In the genomic region with DNA sequence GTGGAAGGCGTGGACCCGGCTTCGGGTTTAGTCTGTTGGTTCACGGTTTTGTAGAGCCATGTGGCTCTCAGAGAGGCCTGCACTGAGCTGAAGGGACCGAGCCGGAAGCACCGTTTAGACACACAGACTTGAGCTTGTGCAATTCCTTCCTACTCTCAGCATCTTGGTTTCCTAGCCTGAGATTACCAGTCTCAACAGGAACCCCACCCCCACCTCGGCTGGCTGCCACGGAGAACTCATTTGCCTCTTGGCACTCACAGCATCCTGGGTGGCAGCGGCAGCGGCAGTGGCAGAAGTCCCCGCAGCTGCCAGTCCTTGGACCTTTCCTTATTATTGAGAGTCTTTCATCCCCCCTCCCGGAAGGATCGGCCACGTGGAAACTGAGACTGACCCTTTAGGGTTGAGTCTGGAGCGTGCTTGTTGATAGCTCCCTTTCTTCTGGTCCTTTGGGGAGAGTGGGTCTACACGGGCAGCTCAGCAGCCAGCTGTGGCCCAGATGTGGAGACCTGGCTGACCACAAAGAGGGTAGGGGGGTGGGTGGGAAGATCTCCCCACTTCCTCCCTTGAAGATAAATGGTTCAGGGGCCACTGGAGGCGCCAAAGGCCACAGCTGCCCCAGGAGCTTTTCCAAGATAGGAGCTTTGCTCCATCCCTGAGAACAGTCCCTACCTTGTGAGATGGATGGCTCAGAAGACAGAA, we compare ENCODE assay signal across 10 mouse cellular contexts. TPM values are rescaled to one million over a fixed set of nuclear protein-coding genes. Genes with fewer than 3 reads are reported as not detected.
DNase-seq lines count a peak whose midpoint lies in the region; ATAC-seq and TF ChIP-seq lines count a peak whose summit lies in the region.
"Had no signal": no experiment of that assay in that cellular context is flagged by ENCODE, and none has a peak within 500 bp of the region (broad histone marks: within the 10 kb centered on the region; RNA-seq: fewer than 3 reads in every experiment).

No protein-coding gene starts in this region.

- DNase-seq in heart, adult 11 months, result peak; percentile 93
- no peak for DNase-seq in heart, postnatal 36 days
- DNase-seq in Muller cell, postnatal 12 days (ENCODE audit: inconsistent ontology term), result peak; percentile 51
- peak; percentile 48 to 54 for DNase-seq in kidney, postnatal 25 days
- peak; percentile 73 for DNase-seq in lung, postnatal 0 days (ENCODE audit: low spot score)
- DNase-seq in cerebellum, adult 11 months, result no peak
- DNase-seq in urinary bladder, postnatal 36 days (ENCODE audit: low spot score in 2 of 2), result no peak
- DNase-seq in cerebellum, adult 11-12 months, result no peak

- H3K4me2 ChIP-seq in lung, postnatal 0 days (replicated peaks; ENCODE audit: low read depth, low read length), result no peak overlapping the region
- H3K4me2 ChIP-seq: midbrain, embryonic 12.5 days had no signal

- no peak overlapping the region for H3K27ac ChIP-seq in lung, postnatal 0 days (ENCODE audit: low read length)
- H3K27ac ChIP-seq: midbrain, embryonic 12.5 days had no signal

- TF ChIP-seq EP300 in lung, postnatal 0 days (IDR thresholded peaks at IDR 0.05), result no peak

- H3K36me3 ChIP-seq in lung, postnatal 0 days (ENCODE audit: insufficient read depth, low read length), result no peaks in the 10 kb centered on the region
- H3K36me3 ChIP-seq: midbrain, embryonic 12.5 days had no signal

- H3K9ac ChIP-seq in lung, postnatal 0 days (replicated peaks; ENCODE audit: low read depth), result no peak overlapping the region
- H3K9ac ChIP-seq: midbrain, embryonic 12.5 days had no signal

- no peaks in the 10 kb centered on the region for H3K27me3 ChIP-seq in lung, postnatal 0 days (replicated peaks; ENCODE audit: insufficient read depth, low read length)
- H3K27me3 ChIP-seq: midbrain, embryonic 12.5 days had no signal

- peak; percentile 78 for ATAC-seq in lung, postnatal 0 days

- 30% methylated on average over 18 of the region's 18 CpGs for WGBS in lung, postnatal 0 days

- no peak for TF ChIP-seq CTCF in lung, postnatal 0 days (IDR thresholded peaks at IDR 0.05)

- intact Hi-C loops in heart, postnatal 36 days (cut with DNase I), result no loop called here

- no peaks in the 10 kb centered on the region for H3K9me3 ChIP-seq in lung, postnatal 0 days (ENCODE audit: low read length)
- H3K9me3 ChIP-seq: midbrain, embryonic 12.5 days had no signal

- peaks cover 3% of the 10 kb centered on the region; the same call in 1 of the 2 replicates for H3K4me1 ChIP-seq in lung, postnatal 0 days (ENCODE audit: insufficient read depth, low read depth, low read length)

- no peak overlapping the region for H3K4me3 ChIP-seq in lung, postnatal 0 days (ENCODE audit: low read depth, low read length)
- H3K4me3 ChIP-seq: midbrain, embryonic 12.5 days had no signal

RNA-seq across cellular contexts. Expression of a gene that starts 24.0 kb away (rescaled TPM):
- 1 to 10 TPM; 6.9 to 8.0 TPM for total RNA-seq in heart, postnatal 36 days (2021)
- polyA plus RNA-seq in lung, postnatal 0 days (2015; fragmentation: Nextera tagmentation; extraction: Ambion mirVana), result 8.1 and 8.7 TPM in 2 replicates
- total RNA-seq: MEL had no signal

Comparison
In these comparisons a context has a peak if more than half of its experiments do, and no peak if none do; other contexts are left out.
1. DNase-seq: peak in heart, adult 11 months (single experiment), Muller cell, postnatal 12 days (single experiment), kidney, postnatal 25 days (2 of 2) and lung, postnatal 0 days (single experiment); none in heart, postnatal 36 days (0 of 2), cerebellum, adult 11 months (single experiment), urinary bladder, postnatal 36 days (0 of 2) and cerebellum, adult 11-12 months (single experiment).